8 mouse cellular contexts compared by ENCODE assay signal in genomic region chr16:43889208-43890004, GRCm38 (mm10). TPM values are rescaled to one million over a fixed set of nuclear protein-coding genes. Genes with fewer than 3 reads are reported as not detected.
DNase-seq lines count a peak whose midpoint lies in the region; ATAC-seq and TF ChIP-seq lines count a peak whose summit lies in the region.

Ccdc191 (plus strand) TSS chr16:43889800.

- peak within 1 kb of the TSS; percentile 61 for H3K27ac ChIP-seq in heart, embryonic 11.5 days (ENCODE audit: low read depth, low read length)
- H3K27ac ChIP-seq in kidney, embryonic 16.5 days (ENCODE audit: low read length), result peak within 1 kb of the TSS; percentile 78
- peak within 1 kb of the TSS; percentile 32 for H3K27ac ChIP-seq in liver, adult 2 months (replicated peaks; ENCODE audit: insufficient read depth, low read depth, low read length)

- peaks cover 48% of the 10 kb centered on the region for H3K79me3 ChIP-seq in C2C12 (ENCODE audit: low read depth)

- H3K27me3 ChIP-seq in C2C12 (ENCODE audit: control insufficient read depth, insufficient read depth, insufficient read length) (no peaks in the 10 kb centered on the region), myocyte (ENCODE audit: control insufficient read depth, insufficient read depth, insufficient read length) (no peaks in the 10 kb centered on the region)
- no peaks in the 10 kb centered on the region for H3K27me3 ChIP-seq in erythroblast, embryonic 14.5 days (ENCODE audit: control insufficient read depth)
- no peaks in the 10 kb centered on the region for H3K27me3 ChIP-seq in heart, embryonic 11.5 days (ENCODE audit: control insufficient read depth, insufficient read depth, low read length)
- H3K27me3 ChIP-seq in kidney, embryonic 16.5 days (ENCODE audit: insufficient read depth, low read length), result no peaks in the 10 kb centered on the region
- H3K27me3 ChIP-seq in liver, adult 2 months (ENCODE audit: control insufficient read depth, insufficient read depth, low read length), result no peaks in the 10 kb centered on the region
- no peaks in the 10 kb centered on the region for H3K27me3 ChIP-seq in splenic B cell, adult 2 months (ENCODE audit: control insufficient read depth, insufficient read depth, low read length, poor library complexity, severe bottlenecking)

- peaks cover 25% of the 10 kb centered on the region for H3K4me1 ChIP-seq in erythroblast, embryonic 14.5 days (ENCODE audit: control insufficient read depth)
- H3K4me1 ChIP-seq in heart, embryonic 11.5 days (ENCODE audit: control insufficient read depth, insufficient read depth, low read length), result peaks cover 9% of the 10 kb centered on the region; the same call in 1 of the 2 replicates
- H3K4me1 ChIP-seq in kidney, embryonic 16.5 days (ENCODE audit: insufficient read depth, low read length), result peaks cover 15% of the 10 kb centered on the region
- H3K4me1 ChIP-seq in liver, adult 2 months (ENCODE audit: control insufficient read depth, insufficient read depth, low read length), result peaks cover 2% of the 10 kb centered on the region; the same call in 1 of the 2 replicates

- no peaks in the 10 kb centered on the region for H3K9me3 ChIP-seq in erythroblast, embryonic 14.5 days (ENCODE audit: control insufficient read depth, low read length)
- H3K9me3 ChIP-seq in heart, embryonic 11.5 days (replicated peaks; ENCODE audit: control insufficient read depth, low read length), result no peaks in the 10 kb centered on the region
- no peaks in the 10 kb centered on the region for H3K9me3 ChIP-seq in kidney, embryonic 16.5 days (ENCODE audit: low read length)

- TF ChIP-seq CTCF in C2C12 (IDR thresholded peaks at IDR 0.05; ENCODE audit: control insufficient read depth, insufficient read depth, insufficient read length), result no peak
- TF ChIP-seq CTCF in brain, embryonic 14.5 days (IDR thresholded peaks at IDR 0.05; ENCODE audit: borderline replicate concordance, extremely low read depth, insufficient read depth, insufficient read length), result no peak
- no peak for TF ChIP-seq CTCF in liver, adult 2 months (IDR thresholded peaks at IDR 0.05; ENCODE audit: low read depth, low read length)

- H3K9ac ChIP-seq in heart, embryonic 11.5 days (ENCODE audit: low read depth, low read length), result peak within 1 kb of the TSS; percentile 83
- H3K9ac ChIP-seq in kidney, embryonic 16.5 days (replicated peaks; ENCODE audit: low read length), result peak within 1 kb of the TSS; percentile 94
- peak within 1 kb of the TSS; percentile 63 for H3K9ac ChIP-seq in liver, adult 2 months (ENCODE audit: low read depth, low read length)

- H3K79me2 ChIP-seq in C2C12 (ENCODE audit: control insufficient read depth, insufficient read depth) (peaks cover 63% of the 10 kb centered on the region), myocyte (ENCODE audit: control insufficient read depth, insufficient read depth) (peaks cover 49% of the 10 kb centered on the region)
- H3K79me2 ChIP-seq in liver, adult 2 months (ENCODE audit: control insufficient read depth, insufficient read depth, low read length), result peaks cover 6% of the 10 kb centered on the region; the same call in 1 of the 2 replicates

- peak within 1 kb of the TSS; percentile 62 for H3ac ChIP-seq in C2C12 (ENCODE audit: control insufficient read depth, insufficient read length, low read depth)
- peak within 1 kb of the TSS; percentile 10 for H3ac ChIP-seq in myocyte (ENCODE audit: control insufficient read depth, insufficient read length)

- WGBS in heart, embryonic 11.5 days (ENCODE audit: insufficient replicate concordance), result under 1% methylated on average over 33 of the region's 33 CpGs
- WGBS in kidney, embryonic 16.5 days, result under 1% methylated on average over 32 of the region's 33 CpGs
- under 1% methylated on average over 33 of the region's 33 CpGs for WGBS in liver, adult 2 months

- TF ChIP-seq POLR2A in brain, embryonic 14.5 days (IDR thresholded peaks at IDR 0.05; ENCODE audit: borderline replicate concordance, extremely low read depth, insufficient read depth, insufficient read length, poor library complexity, severe bottlenecking), result peak; percentile 56; the same call in 1 of the 2 replicates
- 0 out of 2 replicates have a peak, but pooled peaks have one; percentile 22 for TF ChIP-seq POLR2A in liver, adult 2 months (IDR thresholded peaks at IDR 0.05; ENCODE audit: extremely low read depth, insufficient read depth, low read length)
- TF ChIP-seq POLR2A in myocyte (IDR thresholded peaks at IDR 0.05; ENCODE audit: insufficient read length, low read depth), result no peak

- peak within 1 kb of the TSS; percentile 91 for H3K4me2 ChIP-seq in heart, embryonic 11.5 days
- H3K4me2 ChIP-seq in kidney, embryonic 16.5 days (replicated peaks; ENCODE audit: low read depth, low read length), result peak within 1 kb of the TSS; percentile 94
- peak within 1 kb of the TSS; percentile 80 for H3K4me2 ChIP-seq in myocyte (ENCODE audit: low read depth)

- ATAC-seq in heart, embryonic 11.5 days (replicated peaks; ENCODE audit: insufficient number of reproducible peaks, low FRiP score, low TSS enrichment), result peak; percentile 100
- peak; percentile 100 for ATAC-seq in kidney, embryonic 16.5 days (ENCODE audit: low FRiP score, low TSS enrichment)

- DNase-seq in brain, embryonic 14.5 days (ENCODE audit: low read depth), result peak; percentile 100
- peak; percentile 99 for DNase-seq in liver, adult 2 months (ENCODE audit: extremely low read depth, low read depth, low spot score)
- DNase-seq in splenic B cell, adult 2 months (ENCODE audit: low read depth, low spot score), result peak; percentile 100

- H3K36me3 ChIP-seq in C2C12 (ENCODE audit: control insufficient read depth, insufficient read depth), result peaks cover 13% of the 10 kb centered on the region
- no peaks in the 10 kb centered on the region for H3K36me3 ChIP-seq in erythroblast, embryonic 14.5 days (ENCODE audit: control insufficient read depth)
- no peaks in the 10 kb centered on the region for H3K36me3 ChIP-seq in heart, embryonic 11.5 days (ENCODE audit: control insufficient read depth, insufficient read depth, low read length)
- no peaks in the 10 kb centered on the region for H3K36me3 ChIP-seq in kidney, embryonic 16.5 days (ENCODE audit: insufficient read depth, low read length)
- H3K36me3 ChIP-seq in liver, adult 2 months (ENCODE audit: control insufficient read depth, insufficient read depth, low read length), result no peaks in the 10 kb centered on the region
- H3K36me3 ChIP-seq in myocyte (ENCODE audit: control insufficient read depth, insufficient read depth), result no peaks in the 10 kb centered on the region
- H3K36me3 ChIP-seq in splenic B cell, adult 2 months (ENCODE audit: control insufficient read depth, insufficient read depth, low read length, poor library complexity, severe bottlenecking), result no peaks in the 10 kb centered on the region

- H3K4me3 ChIP-seq in C2C12 (ENCODE audit: insufficient read depth, poor library complexity, severe bottlenecking), result peak within 1 kb of the TSS; percentile 67
- peak within 1 kb of the TSS; percentile 87 for H3K4me3 ChIP-seq in erythroblast, embryonic 14.5 days (replicated peaks)
- H3K4me3 ChIP-seq in heart, embryonic 11.5 days (ENCODE audit: low read depth, low read length), result peak within 1 kb of the TSS; percentile 65
- H3K4me3 ChIP-seq in kidney, embryonic 16.5 days (ENCODE audit: low read length), result peak within 1 kb of the TSS; percentile 79
- H3K4me3 ChIP-seq in liver, adult 2 months (ENCODE audit: insufficient read depth, low read depth, low read length), result peak within 1 kb of the TSS; percentile 75
- peak within 1 kb of the TSS; percentile 60 for H3K4me3 ChIP-seq in myocyte

TF ChIP-seq in C2C12, 6 proteins besides CTCF, POLR2A, EP300 and RAD21:
- TF ChIP-seq MYOG (IDR thresholded peaks at IDR 0.05; ENCODE audit: control insufficient read depth, extremely low read depth, insufficient read length) (no peak), USF1 (IDR thresholded peaks at IDR 0.05; ENCODE audit: low read depth) (peak; percentile 25), FOSL1 (IDR thresholded peaks at IDR 0.05; ENCODE audit: insufficient read depth, low read length, poor library complexity, severe bottlenecking) (no peak), CEBPB (IDR thresholded peaks at IDR 0.05; ENCODE audit: low read depth) (peak; percentile 93), MAX (IDR thresholded peaks at IDR 0.05) (peak; percentile 95), MYOD1 (IDR thresholded peaks at IDR 0.05; ENCODE audit: control insufficient read depth, insufficient read length, low read depth) (no peak)

TF ChIP-seq in myocyte, 11 proteins besides CTCF, POLR2A, EP300 and RAD21:
- TF ChIP-seq CEBPB (IDR thresholded peaks at IDR 0.05; ENCODE audit: insufficient read depth, poor library complexity, severe bottlenecking) (peak; percentile 92), TCF3 (IDR thresholded peaks at IDR 0.05; ENCODE audit: insufficient read length, low read depth) (no peak), E2F4 (IDR thresholded peaks at IDR 0.05; ENCODE audit: insufficient read depth) (no peak), MYOD1 (IDR thresholded peaks at IDR 0.05; ENCODE audit: control insufficient read depth in 1 of 3, insufficient read length in 2 of 3, low read depth in 2 of 3) (peak in 2 of 3 experiments; percentile 4 to 12), MAX (IDR thresholded peaks at IDR 0.05; ENCODE audit: low read depth) (peak; percentile 70), SRF (IDR thresholded peaks at IDR 0.05; ENCODE audit: control insufficient read depth, insufficient read length, low read depth) (peak; percentile 79), USF1 (IDR thresholded peaks at IDR 0.05; ENCODE audit: low read depth) (peak; percentile 48), MYOG (IDR thresholded peaks at IDR 0.05; ENCODE audit: control insufficient read depth in 1 of 3, insufficient read depth in 1 of 3, insufficient read length in 2 of 3, low read depth in 2 of 3) (peak in 1 of 3 experiments; percentile 30), POLR2AphosphoS2 (IDR thresholded peaks at IDR 0.05; ENCODE audit: insufficient read length, low read depth) (peak; percentile 56), REST (IDR thresholded peaks at IDR 0.05; ENCODE audit: insufficient read depth, insufficient read length) (no peak), TCF12 (IDR thresholded peaks at IDR 0.05; ENCODE audit: insufficient read depth, poor library complexity, severe bottlenecking) (no peak)

RNA-seq across cellular contexts. Expression of gene Ccdc191, which starts in this region (rescaled TPM):
- 0.98 TPM for polyA plus RNA-seq in C2C12 (2012; fragmentation: generic; extraction: Trizol)
- polyA plus RNA-seq in brain, embryonic 14.5 days (2012; rRNA removed), result 2.1 and 3.5 TPM in 2 replicates
- 0.11 and 0.12 TPM in 2 replicates for polyA plus RNA-seq in erythroblast, embryonic 14.5 days (2012)
- 9.2 and 10.2 TPM in 2 replicates for polyA plus RNA-seq in heart, embryonic 11.5 days (2014; fragmentation: Nextera tagmentation; extraction: Ambion mirVana)
- 14.1 and 18.8 TPM in 2 replicates for polyA plus RNA-seq in kidney, embryonic 16.5 days (2015; fragmentation: Nextera tagmentation; extraction: Ambion mirVana)
- total RNA-seq in liver, adult 2 months (2014; rRNA removed), result 3.3 and 6.2 TPM in 2 replicates
- 0.25 and 1.1 TPM in 2 replicates for polyA plus RNA-seq in liver, adult 2 months (2012; rRNA removed)
- 1.5 TPM for polyA plus RNA-seq in myocyte (2012; fragmentation: generic; extraction: Trizol)

Comparison
In these comparisons a context has a peak if more than half of its experiments do, and no peak if none do; other contexts are left out.
1. Peak in every context shown above with its lines: DNase-seq, ATAC-seq, H3K4me3 ChIP-seq and H3K27ac ChIP-seq.